Mouse (Mus musculus) stomach, embryonic 16.5 days (tissue): ENCODE results near the gene Olfr1270. TPM values are rescaled to one million over a fixed set of nuclear protein-coding genes. Genes with fewer than 3 reads are reported as not detected.
"Not testable (repeated sequence)": the region's sequence is repeated elsewhere in the genome, so short reads cannot be mapped to it uniquely, and the experiment has no call there.

Experiments
- ATAC-seq: fragments of 200-750 bp; cut with Nextera tagmentation; 2 replicates; pipeline ENCODE4 v1.8.0; 2017; ENCODE audit warnings: moderate number of reproducible peaks, moderate TSS enrichment; ENCODE audit not compliant: insufficient read depth, low FRiP score
- H3K27ac ChIP-seq: fragments of 300-500 bp; sonication (generic); 2 replicates; pipeline ENCODE4 v1.5.1; 2014; ENCODE audit warnings: low read length
- H3K27me3 ChIP-seq: fragments of 300-500 bp; sonication (generic); 2 replicates; pipeline ENCODE4 v1.6.1; 2014; ENCODE audit warnings: low read length, control low read depth, mixed read lengths; ENCODE audit not compliant: control insufficient read depth, insufficient read depth
- H3K36me3 ChIP-seq: fragments of 300-500 bp; sonication (generic); 2 replicates; pipeline ENCODE4 v1.6.1; 2014; ENCODE audit warnings: low read length; ENCODE audit not compliant: control insufficient read depth, insufficient read depth
- H3K4me1 ChIP-seq: fragments of 300-500 bp; sonication (generic); 2 replicates; pipeline ENCODE4 v1.6.1; 2014; ENCODE audit warnings: low read length, control low read depth, mixed read lengths; ENCODE audit not compliant: control insufficient read depth, insufficient read depth
- H3K4me2 ChIP-seq: fragments of 300-500 bp; sonication (generic); 2 replicates; pipeline ENCODE4 v1.6.1; 2014; ENCODE audit warnings: low read depth, low read length, mixed read lengths
- H3K4me3 ChIP-seq: fragments of 300-500 bp; sonication (generic); replicated peaks from 2 replicates; pipeline ENCODE4 v1.5.1; 2014; ENCODE audit warnings: mild to moderate bottlenecking, low read length
- H3K9ac ChIP-seq: fragments of 300-500 bp; sonication (generic); 2 replicates; pipeline ENCODE4 v1.6.1; 2014; ENCODE audit warnings: low read length
- H3K9me3 ChIP-seq: fragments of 300-500 bp; sonication (generic); replicated peaks from 2 replicates; pipeline ENCODE4 v1.6.1; 2016; ENCODE audit warnings: low read length, control low read depth; ENCODE audit not compliant: control insufficient read depth
- WGBS: fragments of 180-500 bp; shearing (Covaris S2); extraction: QIAGEN DNeasy Blood & Tissue Kit; methylation state at CpG from one replicate; pipeline ENCODE4 v1.1.7; 2014; 5-methylcytosine and 5-hydroxymethylcytosine counted together
- polyA plus RNA-seq: library from polyadenylated mRNA; unstranded; fragments of >200 nt; fragmentation: Nextera tagmentation; extraction: Ambion mirVana; gene quantifications from 2 replicates; pipeline ENCODE4 v1.2.1, GENCODE M21; 2015

The Olfr1270 gene
- not detected in 2 replicates for polyA plus RNA-seq

GRCm38 (mm10) chr2:90152991-90153390 is at the start of gene Olfr1270:
TSS of gene Olfr1270 (minus strand) at chr2:90153091.
- no peak for ATAC-seq
- H3K4me3 ChIP-seq: no peak within 1 kb of the TSS
- H3K27ac ChIP-seq: no peak within 1 kb of the TSS
- H3K4me1 ChIP-seq: no peaks in the 10 kb centered on the region
- no peaks in the 10 kb centered on the region for H3K27me3 ChIP-seq
- H3K9ac ChIP-seq: no peak within 1 kb of the TSS
- WGBS: 79% methylated on average over 3 of the region's 3 CpGs
- no peak within 1 kb of the TSS for H3K4me2 ChIP-seq
- H3K9me3 ChIP-seq: no peaks in the 10 kb centered on the region
- H3K36me3 ChIP-seq: no peaks in the 10 kb centered on the region

DNA sequence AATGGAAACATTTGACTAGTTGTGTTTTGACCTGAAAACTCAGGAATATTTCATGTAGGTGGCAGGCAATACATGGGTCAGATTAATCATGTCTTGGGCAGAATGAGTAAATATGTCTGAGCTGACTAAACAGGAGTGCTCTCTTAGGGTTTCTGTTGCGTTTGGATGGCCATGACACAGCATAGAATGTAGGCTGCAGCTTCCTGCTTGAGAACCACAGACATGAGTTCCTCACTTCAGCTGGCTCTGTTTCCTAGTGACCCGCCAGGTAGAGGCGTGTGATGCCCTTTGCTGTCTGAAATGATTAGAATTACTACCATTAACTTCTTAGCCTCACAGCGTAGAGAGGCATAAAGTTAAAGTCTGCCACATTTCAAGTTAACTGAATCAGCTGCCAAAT is 46.7 kb upstream of the Olfr1270 start:
- H3K9ac ChIP-seq, H3K36me3 ChIP-seq, H3K4me1 ChIP-seq, H3K4me3 ChIP-seq, H3K9me3 ChIP-seq, H3K27me3 ChIP-seq, H3K4me2 ChIP-seq, H3K27ac ChIP-seq, ATAC-seq: not testable (repeated sequence)
- WGBS: no CpG with 5 or more reads among the region's 4 CpGs

GRCm38 (mm10) chr2:90195285-90195684 is 42.4 kb upstream of the Olfr1270 start:
- not testable (repeated sequence) for H3K27me3 ChIP-seq

DNA sequence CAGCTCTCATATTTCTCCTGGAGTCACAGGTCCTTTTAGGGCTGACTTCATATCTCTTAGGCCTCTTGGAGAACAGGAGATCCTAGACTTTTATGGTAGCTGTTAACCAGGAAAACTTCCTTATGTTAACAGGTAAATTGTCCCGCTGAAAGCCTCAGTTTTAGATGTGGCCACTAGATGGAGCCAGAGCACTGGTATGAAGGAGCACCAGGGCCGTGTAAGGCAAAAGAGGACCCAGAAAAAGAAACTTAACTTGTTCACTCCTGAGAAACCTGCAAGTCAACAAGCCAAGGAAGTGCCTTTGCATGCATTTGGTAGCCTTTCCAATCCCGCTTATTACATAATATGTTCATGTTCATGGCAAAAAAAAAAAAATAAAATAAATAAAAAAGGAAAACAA is 41.9 kb upstream of the Olfr1270 start:
- H3K9me3 ChIP-seq, H3K4me1 ChIP-seq, H3K36me3 ChIP-seq, H3K4me2 ChIP-seq, H3K27me3 ChIP-seq, ATAC-seq, H3K27ac ChIP-seq, H3K9ac ChIP-seq, H3K4me3 ChIP-seq: not testable (repeated sequence)
- WGBS: no CpG with 5 or more reads among the region's 3 CpGs

More at GRCm38 (mm10) chr2:90195285-90195684, 42.4 kb upstream of the Olfr1270 start:
- H3K9ac ChIP-seq, H3K4me2 ChIP-seq, H3K4me1 ChIP-seq, ATAC-seq, H3K27ac ChIP-seq, H3K9me3 ChIP-seq, H3K36me3 ChIP-seq, H3K4me3 ChIP-seq: not testable (repeated sequence)
- WGBS: no CpG with 5 or more reads among the region's 6 CpGs

GRCm38 (mm10) chr2:90187082-90187481 is 34.2 kb upstream of the Olfr1270 start:
- H3K4me2 ChIP-seq, H3K4me3 ChIP-seq, H3K4me1 ChIP-seq, H3K9ac ChIP-seq, H3K27me3 ChIP-seq, H3K27ac ChIP-seq, ATAC-seq, H3K36me3 ChIP-seq, H3K9me3 ChIP-seq: not testable (repeated sequence)
- WGBS: no CpG with 5 or more reads among the region's 5 CpGs

GRCm38 (mm10) chr2:90186082-90186481 is 33.2 kb upstream of the Olfr1270 start:
- not testable (repeated sequence) for H3K9ac ChIP-seq, H3K4me1 ChIP-seq, H3K36me3 ChIP-seq, H3K4me2 ChIP-seq, H3K27ac ChIP-seq, ATAC-seq, H3K4me3 ChIP-seq, H3K9me3 ChIP-seq, H3K27me3 ChIP-seq
- no CpG with 5 or more reads among the region's 4 CpGs for WGBS

GRCm38 (mm10) chr2:90153916-90154315 is 1.0 kb upstream of the Olfr1270 start:
- Histone ChIP-seq H3K27ac (no peak overlapping the region), H3K4me2 (no peak overlapping the region), H3K9ac (no peak overlapping the region), H3K36me3 (no peaks in the 10 kb centered on the region), H3K27me3 (no peaks in the 10 kb centered on the region), H3K4me3 (no peak overlapping the region), H3K9me3 (no peaks in the 10 kb centered on the region), H3K4me1 (no peaks in the 10 kb centered on the region)
- ATAC-seq: no peak
- 85% methylated on average over 9 of the region's 9 CpGs for WGBS

DNA sequence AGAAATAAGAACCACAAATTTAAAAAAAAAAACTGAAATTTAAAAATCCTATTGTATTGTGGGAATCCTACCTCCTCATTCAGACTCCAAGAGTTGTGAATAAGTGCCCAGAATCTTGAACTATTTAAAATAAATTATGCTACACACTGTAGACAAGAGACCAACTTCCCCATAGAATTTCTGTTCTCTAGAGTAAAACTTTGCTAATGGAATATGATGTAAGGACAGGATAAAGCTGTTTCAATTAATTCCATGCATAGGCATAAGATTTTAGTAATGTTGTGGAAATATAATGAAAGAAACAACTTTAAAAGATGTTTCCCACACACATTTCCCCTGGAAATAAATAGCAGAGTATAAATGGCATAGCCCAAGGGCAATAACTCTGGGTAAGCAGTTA is 10.7 kb downstream of the Olfr1270 start, which contains the start of gene Olfr32:
TSS of gene Olfr32 (minus strand) at position 101 of the 400 bp plus-strand sequence.
- Histone ChIP-seq H3K36me3 (no peaks in the 10 kb centered on the region), H3K4me1 (no peaks in the 10 kb centered on the region), H3K4me3 (no peak within 1 kb of the TSS), H3K27me3 (no peaks in the 10 kb centered on the region), H3K27ac (no peak within 1 kb of the TSS), H3K4me2 (no peak within 1 kb of the TSS), H3K9me3 (no peaks in the 10 kb centered on the region), H3K9ac (no peak within 1 kb of the TSS)
- no peak for ATAC-seq

DNA sequence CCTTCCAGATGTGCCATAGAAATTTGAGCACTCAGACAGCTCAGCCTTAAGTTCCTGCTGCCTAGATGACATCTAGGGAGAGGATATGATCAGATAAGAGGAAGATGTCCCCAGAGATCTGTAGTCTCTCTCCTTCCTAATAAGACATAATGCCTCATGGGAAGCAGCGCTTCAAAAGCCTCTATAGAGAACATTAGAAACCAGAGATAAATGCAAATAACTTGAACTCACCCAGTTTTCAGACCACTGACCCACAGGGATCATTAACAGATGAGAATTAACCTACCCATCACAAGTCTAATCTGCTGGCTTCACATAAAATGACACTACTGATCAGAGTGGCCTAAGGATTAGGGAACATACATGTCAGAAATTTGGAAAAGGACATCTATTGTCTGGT is 31.6 kb downstream of the Olfr1270 start, which contains the start of gene Olfr1269:
TSS of gene Olfr1269 (minus strand) at position 101 of the 400 bp plus-strand sequence.
- no peaks in the 10 kb centered on the region for H3K9me3 ChIP-seq
- H3K9ac ChIP-seq: no peak within 1 kb of the TSS
- WGBS: 87% methylated on average over 1 of the region's 1 CpGs
- H3K36me3 ChIP-seq: no peaks in the 10 kb centered on the region
- no peak within 1 kb of the TSS for H3K4me2 ChIP-seq
- no peak within 1 kb of the TSS for H3K4me3 ChIP-seq
- no peak for ATAC-seq
- no peaks in the 10 kb centered on the region for H3K4me1 ChIP-seq
- H3K27me3 ChIP-seq: no peaks in the 10 kb centered on the region
- H3K27ac ChIP-seq: no peak within 1 kb of the TSS
